Mouse (Mus musculus): ENCODE measurements around the gene Vamp4.

Vamp4 gene

GRCm38 (mm10) chr1:162646083-162646686 lies 75.9 kb downstream of the Vamp4 start:
- peak; percentile 33 for DNase-seq (ENCODE audit: extremely low read depth, low read depth)

DNA sequence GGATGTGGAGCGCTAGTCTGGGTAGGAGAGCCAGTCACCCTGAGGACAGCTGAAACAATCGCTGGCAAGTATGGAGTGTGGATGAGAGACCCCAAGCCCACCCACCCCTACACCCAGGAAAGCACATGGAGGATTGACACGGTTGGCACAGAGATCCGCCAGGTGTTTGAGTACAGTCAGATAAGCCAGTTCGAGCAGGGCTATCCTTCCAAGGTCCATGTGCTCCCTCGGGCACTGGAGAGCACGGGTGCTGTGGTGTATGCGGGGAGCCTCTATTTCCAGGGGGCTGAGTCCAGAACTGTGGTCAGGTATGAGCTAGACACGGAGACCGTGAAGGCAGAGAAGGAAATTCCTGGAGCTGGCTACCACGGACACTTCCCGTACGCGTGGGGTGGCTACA lies 78.1 kb downstream of the Vamp4 start:
- DNase-seq (ENCODE audit: extremely low read depth, low read depth): no peak

Measured in MEL-GATA-1-ER (cell line).